Mouse (Mus musculus) layer of hippocampus, adult 9-11 months (tissue): ENCODE data around the gene Gm765.
A peak's percentile ranks its signal among the peaks of the same experiment; 100 is the strongest.

Experiments used
- DNase-seq: peaks from one replicate; pipeline ENCODE4 v3.0.0; 2022

Gene Gm765

GRCm38 (mm10) chr6:98212225-98212624 is 130.3 kb downstream of the Gm765 start:
- DNase-seq, result peak; percentile 13

DNA sequence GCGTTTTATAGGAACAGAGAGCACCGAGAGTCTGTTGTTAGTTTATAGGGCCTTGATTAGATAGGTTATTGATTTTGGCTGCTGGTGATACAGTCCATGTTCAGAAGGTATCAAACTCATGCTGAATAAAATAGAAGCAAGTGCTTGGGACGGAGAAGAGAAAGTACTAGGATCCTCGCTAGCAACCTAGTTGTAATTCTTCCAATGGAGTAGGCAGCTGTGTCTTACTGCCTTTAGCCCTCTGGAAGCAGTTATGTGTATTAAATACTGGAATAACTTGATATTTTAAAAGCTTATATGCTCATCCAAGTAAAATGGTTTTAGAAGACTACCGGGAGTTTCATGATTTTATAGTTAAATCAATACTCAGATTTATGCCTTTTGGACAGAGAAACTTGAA is 132.3 kb downstream of the Gm765 start:
- no peak for DNase-seq

- DNase-seq, result no peak
Observed at GRCm38 (mm10) chr6:98208051-98208450, 134.5 kb downstream of the Gm765 start.

- no peak for DNase-seq
Observed at GRCm38 (mm10) chr6:98198706-98199105, 143.8 kb downstream of the Gm765 start.

DNA sequence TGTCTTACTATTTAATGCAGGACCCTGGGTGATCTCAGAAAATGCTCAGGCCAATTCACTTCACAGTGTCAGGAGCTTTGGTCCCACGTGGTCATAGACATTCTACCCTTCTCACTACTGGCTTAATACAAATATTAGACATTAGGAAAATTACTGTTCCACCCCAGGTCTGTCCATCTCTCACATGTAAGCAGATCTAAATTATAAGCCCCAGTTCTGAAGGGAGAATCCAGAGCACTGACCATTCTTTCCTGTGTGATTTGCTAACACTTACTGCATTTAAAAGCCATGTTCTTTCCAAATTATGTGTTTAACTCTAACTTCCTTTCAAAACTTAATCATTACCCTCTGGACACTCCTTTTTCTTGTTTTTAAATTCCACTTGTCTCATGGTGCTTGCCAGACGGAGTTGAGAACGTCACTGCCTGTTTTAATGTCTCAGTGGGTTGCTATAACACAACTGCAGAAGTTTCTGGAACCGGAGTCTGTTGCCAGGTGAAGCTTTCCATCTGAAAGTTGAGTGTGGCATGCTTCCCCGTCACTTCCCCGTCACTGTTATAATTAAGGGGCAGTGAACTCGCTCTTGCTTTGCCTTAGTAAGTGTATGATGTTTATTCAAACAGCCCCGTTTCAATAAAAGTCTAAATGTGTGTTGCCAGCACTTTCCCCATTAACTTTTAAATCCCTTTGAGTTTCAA is 151.7 kb downstream of the Gm765 start:
- DNase-seq, result no peak
